Mouse (Mus musculus) neural tube, embryonic 10.5 days (tissue): Measurements from ENCODE around the gene Erc2.

Source experiments
- DNase-seq: peaks from one replicate; pipeline ENCODE4 v3.0.0-alpha.2; 2017; ENCODE audit warnings: low spot score; ENCODE audit errors: extremely low spot score

Gene Erc2

DNA sequence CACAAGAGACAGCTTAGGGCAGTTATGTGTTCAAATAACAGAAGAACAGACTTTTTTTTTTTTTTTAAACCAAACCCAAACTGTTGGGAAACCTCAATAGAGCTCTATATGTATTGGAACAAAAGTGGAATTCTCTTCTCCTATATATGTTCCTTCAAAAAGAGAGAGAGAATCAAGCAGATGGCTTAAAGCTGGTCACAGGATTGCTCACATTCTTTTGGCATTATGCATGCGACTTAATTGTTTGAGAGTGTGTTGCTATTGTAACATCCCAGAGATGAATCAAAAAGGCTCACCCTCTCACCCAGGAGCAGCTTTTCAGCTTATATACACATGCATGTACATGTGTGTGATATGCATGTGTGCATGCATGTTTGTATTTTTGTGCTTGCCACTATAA is 903.3 kb downstream of the Erc2 start:
- DNase-seq: no peak
